Mouse (Mus musculus) forebrain, embryonic 11.5 days (tissue): Measurements from ENCODE around the gene Mrps10. TPM values are rescaled to one million over a fixed set of nuclear protein-coding genes. Genes with fewer than 3 reads are reported as not detected.
A peak's percentile ranks its signal among the peaks of the same experiment; 100 is the strongest.
"Not testable (repeated sequence)": the region's sequence is repeated elsewhere in the genome, so short reads cannot be mapped to it uniquely, and the experiment has no call there.

ENCODE experiments used
- ATAC-seq: fragments of 200-750 bp; cut with Nextera tagmentation; replicated peaks from 2 replicates; pipeline ENCODE4 v1.8.0; 2017; ENCODE audit warnings: moderate TSS enrichment; ENCODE audit not compliant: low FRiP score
- DNase-seq: peaks from one replicate; pipeline ENCODE4 v3.0.0-alpha.2; 2017; ENCODE audit warnings: low spot score
- H3K27ac ChIP-seq: fragments of 300-500 bp; sonication (generic); 2 replicates; pipeline ENCODE4 v1.5.1; 2014; ENCODE audit warnings: low read depth, low read length
- H3K27me3 ChIP-seq: fragments of 300-500 bp; sonication (generic); 2 replicates; pipeline ENCODE4 v1.6.1; 2014; ENCODE audit warnings: mild to moderate bottlenecking, low read length, mixed read lengths; ENCODE audit not compliant: control insufficient read depth, insufficient read depth
- H3K36me3 ChIP-seq: fragments of 300-500 bp; sonication (generic); 2 replicates; pipeline ENCODE4 v1.6.1; 2014; ENCODE audit warnings: mild to moderate bottlenecking, low read length, moderate library complexity, mixed read lengths; ENCODE audit not compliant: control insufficient read depth, insufficient read depth
- H3K4me1 ChIP-seq: fragments of 300-500 bp; sonication (generic); replicated peaks from 2 replicates; pipeline ENCODE4 v1.6.1; 2014; ENCODE audit warnings: low read length, mixed read lengths; ENCODE audit not compliant: control insufficient read depth, insufficient read depth
- H3K4me2 ChIP-seq: fragments of 300-500 bp; sonication (generic); 2 replicates; pipeline ENCODE4 v1.6.1; 2014; ENCODE audit warnings: low read depth, mild to moderate bottlenecking, low read length, moderate library complexity, mixed read lengths; ENCODE audit not compliant: severe bottlenecking
- H3K4me3 ChIP-seq: fragments of 300-500 bp; sonication (generic); 2 replicates; pipeline ENCODE4 v1.5.1; 2014; ENCODE audit warnings: low read depth, low read length
- H3K9ac ChIP-seq: fragments of 300-500 bp; sonication (generic); 2 replicates; pipeline ENCODE4 v1.6.1; 2014; ENCODE audit warnings: low read length
- H3K9me3 ChIP-seq: fragments of 300-500 bp; sonication (generic); 2 replicates; pipeline ENCODE4 v1.6.1; 2016; ENCODE audit warnings: low read length, mixed read lengths; ENCODE audit not compliant: control insufficient read depth
- WGBS: fragments of 180-500 bp; shearing (Covaris S2); extraction: QIAGEN DNeasy Blood & Tissue Kit; methylation state at CpG from one replicate; pipeline ENCODE4 v1.1.7; 2014; 5-methylcytosine and 5-hydroxymethylcytosine counted together
- polyA plus RNA-seq: library from polyadenylated mRNA; unstranded; fragments of >200 nt; fragmentation: Nextera tagmentation; extraction: Ambion mirVana; gene quantifications from 2 replicates; pipeline ENCODE4 v1.2.1, GENCODE M21; 2014

Gene Mrps10
- polyA plus RNA-seq, 1 experiment from 2014 or later = 67.2 TPM

- DNase-seq (no peak), ATAC-seq (no peak)
- Histone ChIP-seq H3K4me2 (0 out of 2 replicates have a peak overlapping the region, but pooled peaks have one; percentile 34), H3K9me3 (no peaks in the 10 kb centered on the region), H3K4me3 (no peak overlapping the region), H3K27ac (no peak overlapping the region), H3K27me3 (peaks cover 18% of the 10 kb centered on the region), H3K9ac (no peak overlapping the region), H3K4me1 (no peaks in the 10 kb centered on the region; the same call in 1 of the 2 replicates), H3K36me3 (no peaks in the 10 kb centered on the region)
- 26% methylated on average over 23 of the region's 24 CpGs for WGBS
Measured at GRCm38 (mm10) chr17:47394223-47394869, 25.7 kb downstream of the Mrps10 start.

- DNase-seq (peak; percentile 68), ATAC-seq (0 out of 2 replicates have a peak, but pooled peaks have one; percentile 51)
- no peaks in the 10 kb centered on the region for H3K36me3 ChIP-seq
- H3K9ac ChIP-seq = no peak overlapping the region
- H3K27me3 ChIP-seq = peaks cover 26% of the 10 kb centered on the region
- H3K27ac ChIP-seq = no peak overlapping the region
- 5% methylated on average over 20 of the region's 20 CpGs for WGBS
- peak overlapping the region; percentile 14; the same call in 1 of the 2 replicates for H3K4me3 ChIP-seq
- H3K4me2 ChIP-seq = peak overlapping the region; percentile 34
- H3K9me3 ChIP-seq = no peaks in the 10 kb centered on the region
- no peaks in the 10 kb centered on the region; the same call in 1 of the 2 replicates for H3K4me1 ChIP-seq
Measured at GRCm38 (mm10) chr17:47395376-47395913, 26.8 kb downstream of the Mrps10 start.

DNA sequence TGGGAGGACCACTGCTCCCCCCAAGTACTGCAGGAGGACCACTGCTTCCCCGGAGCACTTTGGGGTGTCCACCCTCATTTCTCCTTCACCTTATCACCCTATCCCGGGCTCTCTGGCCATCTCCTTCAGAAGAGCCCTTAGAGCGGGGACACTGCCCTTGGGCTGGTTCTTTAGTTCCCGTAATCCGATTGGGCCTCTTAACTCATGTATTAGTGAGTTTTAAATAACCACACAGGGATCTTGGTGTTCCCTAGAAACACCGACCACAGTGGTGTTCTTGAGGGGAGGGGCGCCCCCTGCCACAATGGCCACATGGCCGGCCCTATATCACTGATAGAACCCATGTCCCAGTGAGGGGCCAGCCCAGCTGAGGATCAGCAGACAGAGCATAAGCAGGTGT is 30.4 kb downstream of the Mrps10 start:
- Histone ChIP-seq H3K9me3 (no peaks in the 10 kb centered on the region), H3K4me2 (no peak overlapping the region), H3K4me3 (no peak overlapping the region), H3K4me1 (no peaks in the 10 kb centered on the region; the same call in 1 of the 2 replicates), H3K9ac (no peak overlapping the region), H3K27me3 (peaks cover 27% of the 10 kb centered on the region), H3K27ac (no peak overlapping the region), H3K36me3 (no peaks in the 10 kb centered on the region)
- WGBS = 85% methylated on average over 8 of the region's 8 CpGs
- no peak for DNase-seq
- ATAC-seq = no peak

DNA sequence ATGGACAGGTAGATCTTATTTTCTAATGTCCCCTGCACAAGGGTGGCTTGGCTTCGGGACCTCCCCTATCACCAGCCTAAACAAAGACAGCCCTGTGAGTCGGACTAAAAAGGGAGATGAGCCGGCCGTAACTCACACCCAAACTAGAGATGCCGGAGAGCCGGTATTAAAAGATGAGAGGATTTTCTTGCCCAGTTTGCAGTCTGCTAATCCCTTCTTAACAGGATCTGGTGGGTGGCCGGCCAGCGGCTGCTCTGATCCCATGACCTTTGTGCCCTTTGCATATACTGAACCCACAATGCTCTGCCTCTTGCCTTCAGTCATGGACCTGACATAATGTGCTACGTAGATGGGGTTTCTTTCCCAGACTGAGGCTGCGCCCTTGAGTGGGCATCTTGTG is 31.8 kb downstream of the Mrps10 start, which contains the start of gene Guca1a:
Gene Guca1a, minus strand, starts transcription at position 134 of the 400 bp plus-strand sequence.
- H3K9ac ChIP-seq = no peak within 1 kb of the TSS
- no peaks in the 10 kb centered on the region for H3K4me1 ChIP-seq
- no peak within 1 kb of the TSS for H3K4me3 ChIP-seq
- no peak for ATAC-seq
- H3K4me2 ChIP-seq = no peak within 1 kb of the TSS
- DNase-seq = no peak
- WGBS = 10% methylated on average over 10 of the region's 10 CpGs
- H3K27ac ChIP-seq = no peak within 1 kb of the TSS
- H3K9me3 ChIP-seq = no peaks in the 10 kb centered on the region
- no peaks in the 10 kb centered on the region for H3K36me3 ChIP-seq
- H3K27me3 ChIP-seq = peaks cover 13% of the 10 kb centered on the region

GRCm38 (mm10) chr17:47407717-47408557 is 39.2 kb downstream of the Mrps10 start:
- no peak overlapping the region for H3K4me2 ChIP-seq
- no peaks in the 10 kb centered on the region for H3K9me3 ChIP-seq
- no peak for ATAC-seq
- WGBS = 64% methylated on average over 10 of the region's 10 CpGs
- H3K27ac ChIP-seq = no peak overlapping the region
- H3K4me1 ChIP-seq = no peaks in the 10 kb centered on the region
- H3K4me3 ChIP-seq = no peak overlapping the region
- H3K9ac ChIP-seq = no peak overlapping the region
- no peaks in the 10 kb centered on the region for H3K36me3 ChIP-seq
- no peak for DNase-seq
- H3K27me3 ChIP-seq = peaks cover 20% of the 10 kb centered on the region

GRCm38 (mm10) chr17:47408558-47408898 is 39.8 kb downstream of the Mrps10 start:
- WGBS = 22% methylated on average over 8 of the region's 8 CpGs
- H3K4me3 ChIP-seq = no peak overlapping the region
- DNase-seq = peak; percentile 84
- no peaks in the 10 kb centered on the region for H3K4me1 ChIP-seq
- peaks cover 20% of the 10 kb centered on the region for H3K27me3 ChIP-seq
- H3K4me2 ChIP-seq = no peak overlapping the region
- no peak overlapping the region for H3K9ac ChIP-seq
- no peaks in the 10 kb centered on the region for H3K9me3 ChIP-seq
- 0 out of 2 replicates have a peak, but pooled peaks have one; percentile 24 for ATAC-seq
- H3K27ac ChIP-seq = no peak overlapping the region
- H3K36me3 ChIP-seq = no peaks in the 10 kb centered on the region

- H3K27ac ChIP-seq, DNase-seq, ATAC-seq, H3K4me1 ChIP-seq, H3K9me3 ChIP-seq, H3K36me3 ChIP-seq: not testable (repeated sequence)
- Histone ChIP-seq H3K9ac (peak overlapping the region; percentile 20; the same call in 1 of the 2 replicates), H3K27me3 (peaks cover 20% of the 10 kb centered on the region), H3K4me2 (peak overlapping the region; percentile 45), H3K4me3 (peak overlapping the region; percentile 22)
- WGBS = 3% methylated on average over 72 of the region's 74 CpGs
Measured at GRCm38 (mm10) chr17:47409897-47410861, 41.5 kb downstream of the Mrps10 start.

GRCm38 (mm10) chr17:47420195-47420594 is 51.5 kb downstream of the Mrps10 start:
- H3K36me3 ChIP-seq = no peaks in the 10 kb centered on the region
- H3K27ac ChIP-seq = no peak overlapping the region
- H3K4me2 ChIP-seq = no peak overlapping the region
- WGBS = 79% methylated on average over 2 of the region's 2 CpGs
- DNase-seq = no peak
- no peak overlapping the region for H3K4me3 ChIP-seq
- no peaks in the 10 kb centered on the region for H3K4me1 ChIP-seq
- no peak overlapping the region for H3K9ac ChIP-seq
- no peaks in the 10 kb centered on the region for H3K27me3 ChIP-seq
- ATAC-seq = no peak
- no peaks in the 10 kb centered on the region for H3K9me3 ChIP-seq
